Mouse (Mus musculus): ENCODE data around the gene Zfp677. TPM values are rescaled to one million over a fixed set of nuclear protein-coding genes. Genes with fewer than 3 reads are reported as not detected.

Zfp677 gene
- polyA plus RNA-seq, 1 experiment from 2014 or later, result 5.6 TPM

Other genes starting within 250 kb of the Zfp677 start
- not detected in 2 replicates for gene Vmn1r234, start 157.7 kb upstream of the Zfp677 start, polyA plus RNA-seq (2014; fragmentation: Nextera tagmentation; extraction: Ambion mirVana)
- gene Vmn1r235, start 127.3 kb upstream of the Zfp677 start, polyA plus RNA-seq (2014; fragmentation: Nextera tagmentation; extraction: Ambion mirVana), result not detected in 2 replicates
- gene Vmn1r236, start 100.8 kb upstream of the Zfp677 start, polyA plus RNA-seq (2014; fragmentation: Nextera tagmentation; extraction: Ambion mirVana), result not detected in 2 replicates
- not detected in 2 replicates for gene Vmn1r237, start 71.9 kb upstream of the Zfp677 start, polyA plus RNA-seq (2014; fragmentation: Nextera tagmentation; extraction: Ambion mirVana)
- gene Zfp54, start 39.5 kb downstream of the Zfp677 start, polyA plus RNA-seq (2014; fragmentation: Nextera tagmentation; extraction: Ambion mirVana), result 5.2 and 7.6 TPM in 2 replicates
- gene Zfp51, start 66.6 kb downstream of the Zfp677 start, polyA plus RNA-seq (2014; fragmentation: Nextera tagmentation; extraction: Ambion mirVana), result 12.8 and 15.8 TPM in 2 replicates
- 9.6 and 10.4 TPM in 2 replicates for gene Zfp53, start 105.2 kb downstream of the Zfp677 start, polyA plus RNA-seq (2014; fragmentation: Nextera tagmentation; extraction: Ambion mirVana)
- 1.5 and 2.3 TPM in 2 replicates for gene Zfp52, start 151.8 kb downstream of the Zfp677 start, polyA plus RNA-seq (2014; fragmentation: Nextera tagmentation; extraction: Ambion mirVana)
- 23.7 and 27.1 TPM in 2 replicates for gene Zfp948, start 183.3 kb downstream of the Zfp677 start, polyA plus RNA-seq (2014; fragmentation: Nextera tagmentation; extraction: Ambion mirVana)

Data from neural tube, embryonic 14.5 days (tissue).